Mouse (Mus musculus): Measurements from ENCODE around the gene Stxbp3. TPM values are rescaled to one million over a fixed set of nuclear protein-coding genes. Genes with fewer than 3 reads are reported as not detected.

Stxbp3 gene
- polyA plus RNA-seq, 1 experiment, result 6.9 TPM

GRCm38 (mm10) chr3:108857714-108858113 is 17.4 kb upstream of the Stxbp3 start:
- no peak overlapping the region for H3K4me3 ChIP-seq (ENCODE audit: extremely low read depth, insufficient read depth, insufficient read length)
- 73% methylated on average over 1 of the region's 1 CpGs for WGBS
- no peak for DNase-seq (ENCODE audit: low read depth in 1 of 2, low spot score in 2 of 2)
- no peak overlapping the region for H3K27ac ChIP-seq (ENCODE audit: insufficient read depth, low read length)
- peaks cover 3% of the 10 kb centered on the region; the same call in 1 of the 2 replicates for H3K4me1 ChIP-seq (ENCODE audit: control insufficient read depth, insufficient read depth, insufficient read length)
- TF ChIP-seq CTCF (IDR thresholded peaks at IDR 0.05; ENCODE audit: extremely low read depth, insufficient read depth, insufficient read length, insufficient replicate concordance) (no peak), POLR2A (IDR thresholded peaks at IDR 0.05; ENCODE audit: low read depth, low read length) (no peak)
- no peaks in the 10 kb centered on the region for H3K27me3 ChIP-seq (ENCODE audit: control insufficient read depth, insufficient read depth, low read length)
- H3K36me3 ChIP-seq (ENCODE audit: control insufficient read depth, insufficient read depth, low read length), result no peaks in the 10 kb centered on the region

GRCm38 (mm10) chr3:108857124-108857470 is 16.8 kb upstream of the Stxbp3 start:
- no peak overlapping the region for H3K4me3 ChIP-seq (ENCODE audit: extremely low read depth, insufficient read depth, insufficient read length)
- TF ChIP-seq POLR2A (IDR thresholded peaks at IDR 0.05; ENCODE audit: low read depth, low read length) (no peak), CTCF (IDR thresholded peaks at IDR 0.05; ENCODE audit: extremely low read depth, insufficient read depth, insufficient read length, insufficient replicate concordance) (no peak)
- no peaks in the 10 kb centered on the region for H3K36me3 ChIP-seq (ENCODE audit: control insufficient read depth, insufficient read depth, low read length)
- peaks cover 3% of the 10 kb centered on the region; the same call in 1 of the 2 replicates for H3K4me1 ChIP-seq (ENCODE audit: control insufficient read depth, insufficient read depth, insufficient read length)
- H3K27me3 ChIP-seq (ENCODE audit: control insufficient read depth, insufficient read depth, low read length), result no peaks in the 10 kb centered on the region
- DNase-seq (ENCODE audit: low read depth in 1 of 2, low spot score in 2 of 2), result no peak
- WGBS, result 53% methylated on average over 3 of the region's 3 CpGs
- H3K27ac ChIP-seq (ENCODE audit: insufficient read depth, low read length), result peak overlapping the region; percentile 29

- Histone ChIP-seq H3K4me1 (ENCODE audit: control insufficient read depth, insufficient read depth, insufficient read length) (peaks cover 3% of the 10 kb centered on the region; the same call in 1 of the 2 replicates), H3K36me3 (ENCODE audit: control insufficient read depth, insufficient read depth, low read length) (no peaks in the 10 kb centered on the region), H3K4me3 (ENCODE audit: extremely low read depth, insufficient read depth, insufficient read length) (no peak overlapping the region), H3K27me3 (ENCODE audit: control insufficient read depth, insufficient read depth, low read length) (no peaks in the 10 kb centered on the region), H3K27ac (ENCODE audit: insufficient read depth, low read length) (peak overlapping the region; percentile 29)
- 71% methylated on average over 8 of the region's 8 CpGs for WGBS
- TF ChIP-seq CTCF (IDR thresholded peaks at IDR 0.05; ENCODE audit: extremely low read depth, insufficient read depth, insufficient read length, insufficient replicate concordance) (peak; percentile 64; the same call in 1 of the 2 replicates), POLR2A (IDR thresholded peaks at IDR 0.05; ENCODE audit: low read depth, low read length) (no peak)
- DNase-seq (ENCODE audit: low read depth in 1 of 2, low spot score in 2 of 2), result peak in 1 of 2 experiments; percentile 69
Measured at GRCm38 (mm10) chr3:108856386-108857123, 16.2 kb upstream of the Stxbp3 start.

- H3K36me3 ChIP-seq (ENCODE audit: control insufficient read depth, insufficient read depth, low read length), result no peaks in the 10 kb centered on the region
- H3K4me3 ChIP-seq (ENCODE audit: extremely low read depth, insufficient read depth, insufficient read length), result no peak overlapping the region
- no peak; the same call in 1 of the 2 replicates for TF ChIP-seq POLR2A (IDR thresholded peaks at IDR 0.05; ENCODE audit: low read depth, low read length)
- 59% methylated on average over 10 of the region's 10 CpGs for WGBS
- H3K27me3 ChIP-seq (ENCODE audit: control insufficient read depth, insufficient read depth, low read length), result no peaks in the 10 kb centered on the region
- no peak for DNase-seq (ENCODE audit: low read depth in 1 of 2, low spot score in 2 of 2)
- peak overlapping the region; percentile 84 for H3K27ac ChIP-seq (ENCODE audit: insufficient read depth, low read length)
- H3K4me1 ChIP-seq (ENCODE audit: control insufficient read depth, insufficient read depth, insufficient read length), result peaks cover 3% of the 10 kb centered on the region; the same call in 1 of the 2 replicates
Measured at GRCm38 (mm10) chr3:108855864-108856263, 15.5 kb upstream of the Stxbp3 start.

GRCm38 (mm10) chr3:108855371-108855770 is 15.0 kb upstream of the Stxbp3 start:
- peak overlapping the region; percentile 84 for H3K27ac ChIP-seq (ENCODE audit: insufficient read depth, low read length)
- TF ChIP-seq CTCF (IDR thresholded peaks at IDR 0.05; ENCODE audit: extremely low read depth, insufficient read depth, insufficient read length, insufficient replicate concordance), result no peak
- 68% methylated on average over 12 of the region's 12 CpGs for WGBS
- no peak for DNase-seq (ENCODE audit: low read depth in 1 of 2, low spot score in 2 of 2)
- H3K36me3 ChIP-seq (ENCODE audit: control insufficient read depth, insufficient read depth, low read length), result no peaks in the 10 kb centered on the region
- no peak overlapping the region for H3K4me3 ChIP-seq (ENCODE audit: extremely low read depth, insufficient read depth, insufficient read length)
- no peaks in the 10 kb centered on the region for H3K27me3 ChIP-seq (ENCODE audit: control insufficient read depth, insufficient read depth, low read length)
- H3K4me1 ChIP-seq (ENCODE audit: control insufficient read depth, insufficient read depth, insufficient read length), result peaks cover 3% of the 10 kb centered on the region; the same call in 1 of the 2 replicates

- no peak for DNase-seq (ENCODE audit: low read depth in 1 of 2, low spot score in 2 of 2)
- Histone ChIP-seq H3K4me1 (ENCODE audit: control insufficient read depth, insufficient read depth, insufficient read length) (peaks cover 3% of the 10 kb centered on the region; the same call in 1 of the 2 replicates), H3K4me3 (ENCODE audit: extremely low read depth, insufficient read depth, insufficient read length) (no peak overlapping the region), H3K27me3 (ENCODE audit: control insufficient read depth, insufficient read depth, low read length) (no peaks in the 10 kb centered on the region), H3K27ac (ENCODE audit: insufficient read depth, low read length) (no peak overlapping the region), H3K36me3 (ENCODE audit: control insufficient read depth, insufficient read depth, low read length) (no peaks in the 10 kb centered on the region)
- 64% methylated on average over 1 of the region's 1 CpGs for WGBS
- TF ChIP-seq CTCF (IDR thresholded peaks at IDR 0.05; ENCODE audit: extremely low read depth, insufficient read depth, insufficient read length, insufficient replicate concordance) (no peak), POLR2A (IDR thresholded peaks at IDR 0.05; ENCODE audit: low read depth, low read length) (no peak)
Measured at GRCm38 (mm10) chr3:108853266-108853665, 12.9 kb upstream of the Stxbp3 start.

Data from spleen, adult 2 months (tissue).